Comparison of ENCODE assay signal across 8 mouse cellular contexts in the genomic region with DNA sequence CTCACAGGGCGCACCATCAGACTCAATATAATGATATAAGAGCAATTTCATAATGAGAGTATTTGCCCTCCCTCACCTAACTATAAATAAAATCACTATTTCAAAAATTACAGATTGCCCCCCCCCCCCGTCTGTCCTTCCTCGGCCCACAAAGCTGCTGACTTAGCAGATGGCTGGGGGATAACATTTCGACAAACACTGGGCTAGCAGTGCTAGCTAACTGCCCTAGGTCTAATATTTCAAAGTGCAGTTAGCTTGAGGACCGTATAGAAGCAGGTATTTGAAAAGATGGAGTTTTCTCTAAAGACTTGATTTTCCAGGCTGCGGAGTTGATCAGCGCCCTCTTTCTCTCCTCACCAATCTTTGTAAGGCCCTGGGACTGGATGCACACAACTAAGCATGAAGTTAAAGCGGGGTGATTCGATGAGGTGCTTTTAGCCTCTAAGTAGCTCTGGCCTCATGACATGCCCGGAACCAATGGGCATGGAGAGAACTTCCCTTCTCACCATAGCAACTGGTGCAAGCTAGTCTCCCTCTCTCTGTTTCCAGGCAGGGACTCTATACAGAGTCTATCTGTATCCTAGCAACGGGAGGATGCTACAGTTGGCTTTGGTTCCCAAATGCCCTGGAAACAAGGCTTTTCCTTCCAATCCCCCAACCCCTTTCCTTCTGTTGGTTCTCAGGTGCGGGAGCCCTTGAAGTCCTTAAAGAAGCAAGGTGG.
DNase-seq lines count a peak whose midpoint lies in the region; ATAC-seq and TF ChIP-seq lines count a peak whose summit lies in the region.

No protein-coding gene starts in this region.

- WGBS in kidney, postnatal 0 days = 49% methylated on average over 12 of the region's 12 CpGs
- WGBS in kidney, embryonic 15.5 days = 43% methylated on average over 12 of the region's 12 CpGs
- WGBS in hindbrain, embryonic 10.5 days = 55% methylated on average over 12 of the region's 12 CpGs
- WGBS in limb, embryonic 10.5 days = 70% methylated on average over 12 of the region's 12 CpGs

- no peak overlapping the region for H3K4me3 ChIP-seq in kidney, postnatal 0 days (replicated peaks; ENCODE audit: low read depth, low read length)
- H3K4me3 ChIP-seq in kidney, embryonic 15.5 days (replicated peaks) = no peak overlapping the region
- no peak overlapping the region for H3K4me3 ChIP-seq in hindbrain, embryonic 10.5 days
- H3K4me3 ChIP-seq in limb, embryonic 10.5 days = no peak overlapping the region

- no peak overlapping the region for H3K9ac ChIP-seq in kidney, postnatal 0 days (ENCODE audit: low read depth, low read length)
- no peak overlapping the region for H3K9ac ChIP-seq in kidney, embryonic 15.5 days

- ATAC-seq in kidney, postnatal 0 days (replicated peaks; ENCODE audit: low FRiP score, low read depth) = no peak
- no peak; the same call in 1 of the 2 replicates for ATAC-seq in kidney, embryonic 15.5 days (replicated peaks; ENCODE audit: low FRiP score)
- no peak for ATAC-seq in CD4-positive, CD25-positive, alpha-beta regulatory T cell, adult 4 months

- peak; percentile 2 for DNase-seq in kidney, postnatal 0 days (ENCODE audit: low spot score)
- DNase-seq in hindbrain, embryonic 10.5 days (ENCODE audit: low spot score) = peak; percentile 25
- DNase-seq in limb, embryonic 10.5 days (ENCODE audit: low spot score) = no peak
- DNase-seq in right cerebral cortex, postnatal 10 days (ENCODE audit: low spot score in 2 of 2) = peak; percentile 79 to 92
- DNase-seq in natural killer cell, adult 2 months (ENCODE audit: low spot score in 2 of 2) = no peak
- no peak for DNase-seq in ovary, postnatal 10 days (ENCODE audit: low spot score)

- no peaks in the 10 kb centered on the region for H3K9me3 ChIP-seq in kidney, postnatal 0 days (replicated peaks; ENCODE audit: low read length)
- H3K9me3 ChIP-seq in kidney, embryonic 15.5 days (replicated peaks) = no peaks in the 10 kb centered on the region
- H3K9me3 ChIP-seq in hindbrain, embryonic 10.5 days = no peaks in the 10 kb centered on the region
- H3K9me3 ChIP-seq in limb, embryonic 10.5 days (replicated peaks) = no peaks in the 10 kb centered on the region

- H3K4me2 ChIP-seq in kidney, postnatal 0 days (ENCODE audit: low read length) = no peak overlapping the region
- no peak overlapping the region for H3K4me2 ChIP-seq in kidney, embryonic 15.5 days

- TF ChIP-seq CTCF in kidney, postnatal 0 days (IDR thresholded peaks at IDR 0.05; ENCODE audit: low read depth) = no peak

- H3K36me3 ChIP-seq in kidney, postnatal 0 days (ENCODE audit: insufficient read depth, low read length) = no peaks in the 10 kb centered on the region
- no peaks in the 10 kb centered on the region for H3K36me3 ChIP-seq in kidney, embryonic 15.5 days
- no peaks in the 10 kb centered on the region for H3K36me3 ChIP-seq in hindbrain, embryonic 10.5 days
- H3K36me3 ChIP-seq in limb, embryonic 10.5 days = no peaks in the 10 kb centered on the region

- no peak overlapping the region for H3K27ac ChIP-seq in kidney, postnatal 0 days
- H3K27ac ChIP-seq in kidney, embryonic 15.5 days = no peak overlapping the region
- no peak overlapping the region for H3K27ac ChIP-seq in hindbrain, embryonic 10.5 days
- H3K27ac ChIP-seq in limb, embryonic 10.5 days = peak overlapping the region; percentile 42; the same call in 1 of the 2 replicates

- no peaks in the 10 kb centered on the region for H3K27me3 ChIP-seq in kidney, postnatal 0 days (ENCODE audit: insufficient read depth, low read length)
- H3K27me3 ChIP-seq in kidney, embryonic 15.5 days = no peaks in the 10 kb centered on the region
- peaks cover 4% of the 10 kb centered on the region; the same call in 1 of the 2 replicates for H3K27me3 ChIP-seq in hindbrain, embryonic 10.5 days (ENCODE audit: insufficient read depth, poor library complexity, severe bottlenecking)
- no peaks in the 10 kb centered on the region for H3K27me3 ChIP-seq in limb, embryonic 10.5 days (ENCODE audit: low read depth, poor library complexity, severe bottlenecking)

- H3K4me1 ChIP-seq in kidney, postnatal 0 days (replicated peaks; ENCODE audit: insufficient read depth, low read length) = no peaks in the 10 kb centered on the region
- no peaks in the 10 kb centered on the region for H3K4me1 ChIP-seq in kidney, embryonic 15.5 days
- peaks cover 28% of the 10 kb centered on the region for H3K4me1 ChIP-seq in hindbrain, embryonic 10.5 days (replicated peaks)
- H3K4me1 ChIP-seq in limb, embryonic 10.5 days = peaks cover 18% of the 10 kb centered on the region; the same call in 1 of the 2 replicates

Comparison
In these comparisons a context has a peak if more than half of its experiments do, and no peak if none do; other contexts are left out.
1. DNase-seq: peak in kidney, postnatal 0 days (single experiment), hindbrain, embryonic 10.5 days (single experiment) and right cerebral cortex, postnatal 10 days (2 of 2); none in limb, embryonic 10.5 days (single experiment), natural killer cell, adult 2 months (0 of 2) and ovary, postnatal 10 days (single experiment).